Mouse (Mus musculus): ENCODE results near the gene Svbp.

The Svbp gene

GRCm38 (mm10) chr4:119194909-119195581 is at the start of gene Svbp:
Gene Svbp (plus strand): TSS chr4:119195306.
- DNase-seq: peak; percentile 89 to 96

GRCm38 (mm10) chr4:119146816-119147215 is 48.3 kb upstream of the Svbp start:
- DNase-seq: no peak

GRCm38 (mm10) chr4:119147347-119147746 is 47.8 kb upstream of the Svbp start:
- DNase-seq: no peak

- DNase-seq: no peak
Measured at GRCm38 (mm10) chr4:119148741-119149140, 46.4 kb upstream of the Svbp start.

- peak; percentile 36 to 75 for DNase-seq
Measured at GRCm38 (mm10) chr4:119157186-119157585, 37.9 kb upstream of the Svbp start.

GRCm38 (mm10) chr4:119157891-119158290 is 37.2 kb upstream of the Svbp start:
- DNase-seq: no peak

GRCm38 (mm10) chr4:119161358-119161757 is 33.7 kb upstream of the Svbp start:
- no peak for DNase-seq

GRCm38 (mm10) chr4:119162990-119163389 is 32.1 kb upstream of the Svbp start:
- DNase-seq: no peak

GRCm38 (mm10) chr4:119165916-119166315 is 29.2 kb upstream of the Svbp start:
- DNase-seq: no peak

GRCm38 (mm10) chr4:119167068-119167467 is 28.0 kb upstream of the Svbp start:
- no peak for DNase-seq

- peak; percentile 84 to 91 for DNase-seq
Measured at GRCm38 (mm10) chr4:119167663-119168062, 27.4 kb upstream of the Svbp start.

GRCm38 (mm10) chr4:119172919-119173650 is 22.0 kb upstream of the Svbp start:
- DNase-seq: peak in 1 of 2 experiments; percentile 24

GRCm38 (mm10) chr4:119173851-119174453 is 21.2 kb upstream of the Svbp start, which contains the start of gene Zfp691:
Gene Zfp691 (minus strand): TSS chr4:119174195.
- peak; percentile 93 to 95 for DNase-seq

- no peak for DNase-seq
Measured at GRCm38 (mm10) chr4:119177702-119178101, 17.4 kb upstream of the Svbp start.

- DNase-seq: no peak
Measured at GRCm38 (mm10) chr4:119178331-119178730, 16.8 kb upstream of the Svbp start.

- no peak for DNase-seq
Measured at GRCm38 (mm10) chr4:119180133-119180707, 14.9 kb upstream of the Svbp start.

- DNase-seq: no peak
Measured at GRCm38 (mm10) chr4:119181456-119181855, 13.7 kb upstream of the Svbp start.

GRCm38 (mm10) chr4:119183525-119183924 is 11.6 kb upstream of the Svbp start:
- DNase-seq: no peak

- no peak for DNase-seq
Measured at GRCm38 (mm10) chr4:119185771-119186170, 9.3 kb upstream of the Svbp start.

GRCm38 (mm10) chr4:119188060-119188785 is 6.9 kb upstream of the Svbp start:
- no peak for DNase-seq

- DNase-seq: no peak
Measured at GRCm38 (mm10) chr4:119189392-119189791, 5.7 kb upstream of the Svbp start.

- no peak for DNase-seq
Measured at GRCm38 (mm10) chr4:119189864-119190263, 5.2 kb upstream of the Svbp start, which contains the start of gene Ermap. Gene Ermap (minus strand): TSS chr4:119190011.

GRCm38 (mm10) chr4:119190618-119191017 is 4.5 kb upstream of the Svbp start:
- DNase-seq: no peak
